Mouse (Mus musculus) liver, postnatal 0 days (tissue): ENCODE measurements around the gene Spint4.

Experiments
- CTCF ChIP-seq: sonication (generic); IDR thresholded peaks from 2 replicates; pipeline ENCODE4 v1.5.1; 2016; ENCODE audit warnings: antibody characterized with exemption, low read depth
- EP300 ChIP-seq: IDR thresholded peaks from 2 replicates; pipeline ENCODE4 v1.6.1; 2016; ENCODE audit warnings: antibody characterized with exemption, low read depth, mild to moderate bottlenecking

DNA sequence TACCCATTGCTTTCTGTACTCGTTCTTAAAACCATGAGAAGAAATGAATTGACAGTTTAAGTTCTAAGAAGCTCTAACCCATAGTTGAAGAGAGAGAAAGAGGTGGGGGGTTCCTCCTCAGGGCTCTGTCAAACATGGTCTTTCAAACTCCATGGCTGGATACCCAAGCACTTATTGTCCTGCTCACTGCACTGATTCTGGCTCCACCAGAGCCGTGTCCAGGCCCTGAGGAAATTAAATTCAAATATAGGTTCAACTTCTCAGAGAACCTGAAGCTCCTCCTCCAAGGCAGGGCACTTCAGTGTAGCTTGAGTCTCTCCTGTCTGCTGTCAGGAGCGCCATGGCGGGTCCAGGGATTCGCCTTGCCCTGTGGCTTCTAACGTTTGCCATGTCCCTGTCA lies 16.7 kb downstream of the Spint4 start, which contains the start of gene Spint5:
- TF ChIP-seq CTCF, result no peak
- no peak for TF ChIP-seq EP300
